ENCODE assay signal across 8 mouse cellular contexts in the genomic region with DNA sequence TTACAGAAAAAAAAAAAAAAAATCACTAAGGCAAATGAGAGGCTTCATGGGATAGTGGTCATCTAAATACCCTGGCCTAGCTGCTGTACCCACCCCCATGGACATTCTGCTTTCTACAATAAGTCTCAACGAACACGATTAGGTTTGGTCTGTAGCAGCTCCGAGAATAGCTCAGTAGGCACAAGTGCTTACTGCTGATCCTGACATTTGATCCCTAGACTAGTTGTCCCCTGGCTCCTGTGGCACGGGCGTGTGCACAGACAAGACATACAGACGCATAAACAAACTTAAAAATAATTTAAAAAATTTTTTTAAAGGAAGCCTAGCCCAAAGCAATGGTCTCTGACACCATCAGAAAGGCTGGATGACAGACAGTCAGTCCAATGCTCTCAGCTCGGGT. TPM values are rescaled to one million over a fixed set of nuclear protein-coding genes. Genes with fewer than 3 reads are reported as not detected.
A peak's percentile ranks its signal among the peaks of the same experiment; 100 is the strongest.
DNase-seq lines count a peak whose midpoint lies in the region; ATAC-seq and TF ChIP-seq lines count a peak whose summit lies in the region.

No protein-coding gene starts in this region.

- no peak for DNase-seq in heart, embryonic 10.5 days (ENCODE audit: low spot score)
- no peak for DNase-seq in heart, adult 8-10 months (ENCODE audit: low spot score)
- DNase-seq in forebrain, postnatal 0 days = peak; percentile 16
- no peak for DNase-seq in liver, postnatal 0 days
- no peak for DNase-seq in spleen, postnatal 4 days (ENCODE audit: low spot score in 2 of 2)
- no peak for DNase-seq in right cerebral cortex, postnatal 25 days
- DNase-seq in gastrocnemius, postnatal 25 days = no peak

- H3K4me1 ChIP-seq in heart, embryonic 10.5 days = peaks cover 14% of the 10 kb centered on the region
- H3K4me1 ChIP-seq in E14TG2a.4 (replicated peaks; ENCODE audit: low read depth, low read length) = peaks cover 7% of the 10 kb centered on the region
- H3K4me1 ChIP-seq in forebrain, postnatal 0 days (ENCODE audit: insufficient read depth) = peaks cover 4% of the 10 kb centered on the region; the same call in 1 of the 2 replicates
- H3K4me1 ChIP-seq in liver, postnatal 0 days (ENCODE audit: insufficient read depth) = peaks cover 3% of the 10 kb centered on the region; the same call in 1 of the 2 replicates

- no peak for TF ChIP-seq CTCF in E14TG2a.4 (conservative IDR thresholded peaks at IDR 0.05; ENCODE audit: low read length)
- TF ChIP-seq CTCF in forebrain, postnatal 0 days (IDR thresholded peaks at IDR 0.05; ENCODE audit: low read depth) = no peak
- no peak for TF ChIP-seq CTCF in liver, postnatal 0 days (IDR thresholded peaks at IDR 0.05; ENCODE audit: low read depth)

- no peak for TF ChIP-seq EP300 in liver, postnatal 0 days (IDR thresholded peaks at IDR 0.05; ENCODE audit: low read depth)

- H3K9me3 ChIP-seq in heart, embryonic 10.5 days = no peaks in the 10 kb centered on the region
- no peaks in the 10 kb centered on the region for H3K9me3 ChIP-seq in E14TG2a.4 (ENCODE audit: low read length)
- H3K9me3 ChIP-seq in forebrain, postnatal 0 days (ENCODE audit: low read length) = no peaks in the 10 kb centered on the region
- H3K9me3 ChIP-seq in liver, postnatal 0 days (ENCODE audit: low read length) = no peaks in the 10 kb centered on the region

- peak overlapping the region; percentile 95 for H3K4me3 ChIP-seq in heart, embryonic 10.5 days
- H3K4me3 ChIP-seq in E14TG2a.4 (replicated peaks; ENCODE audit: low read length) = peak overlapping the region; percentile 87
- H3K4me3 ChIP-seq in forebrain, postnatal 0 days (ENCODE audit: low read depth, low read length) = peak overlapping the region; percentile 87
- peak overlapping the region; percentile 80 for H3K4me3 ChIP-seq in liver, postnatal 0 days (ENCODE audit: low read depth, low read length)

- H3K27ac ChIP-seq in heart, embryonic 10.5 days = peak overlapping the region; percentile 96
- H3K27ac ChIP-seq in forebrain, postnatal 0 days (ENCODE audit: low read depth, low read length) = peak overlapping the region; percentile 78; the same call in 1 of the 2 replicates
- H3K27ac ChIP-seq in liver, postnatal 0 days (ENCODE audit: low read depth) = no peak overlapping the region

- 4% methylated on average over 7 of the region's 7 CpGs for WGBS in heart, embryonic 10.5 days
- 7% methylated on average over 7 of the region's 7 CpGs for WGBS in forebrain, postnatal 0 days
- 24% methylated on average over 7 of the region's 7 CpGs for WGBS in liver, postnatal 0 days (ENCODE audit: insufficient replicate concordance)

- H3K9ac ChIP-seq in forebrain, postnatal 0 days = peak overlapping the region; percentile 90
- peak overlapping the region; percentile 72 for H3K9ac ChIP-seq in liver, postnatal 0 days (replicated peaks)

- no peaks in the 10 kb centered on the region for H3K27me3 ChIP-seq in heart, embryonic 10.5 days (ENCODE audit: insufficient read depth, poor library complexity, severe bottlenecking)
- peaks cover 44% of the 10 kb centered on the region for H3K27me3 ChIP-seq in E14TG2a.4 (ENCODE audit: insufficient read depth, low read length)
- no peaks in the 10 kb centered on the region for H3K27me3 ChIP-seq in forebrain, postnatal 0 days (ENCODE audit: insufficient read depth, low read length)
- peaks cover 4% of the 10 kb centered on the region for H3K27me3 ChIP-seq in liver, postnatal 0 days (ENCODE audit: insufficient read depth, low read length)

- ATAC-seq in forebrain, postnatal 0 days = no peak
- no peak for ATAC-seq in liver, postnatal 0 days

- H3K36me3 ChIP-seq in heart, embryonic 10.5 days = peaks cover 16% of the 10 kb centered on the region
- H3K36me3 ChIP-seq in E14TG2a.4 (ENCODE audit: insufficient read depth, low read length) = no peaks in the 10 kb centered on the region
- H3K36me3 ChIP-seq in forebrain, postnatal 0 days (ENCODE audit: insufficient read depth) = 0 out of 2 replicates have a peak, but pooled peaks cover 5% of the 10 kb centered on the region
- H3K36me3 ChIP-seq in liver, postnatal 0 days (replicated peaks; ENCODE audit: insufficient read depth, low read length) = no peaks in the 10 kb centered on the region

- H3K4me2 ChIP-seq in forebrain, postnatal 0 days (ENCODE audit: low read depth) = peak overlapping the region; percentile 81
- peak overlapping the region; percentile 97 for H3K4me2 ChIP-seq in liver, postnatal 0 days (ENCODE audit: low read depth, low read length)

RNA-seq across cellular contexts. Expression of a gene that starts 0.6 kb away (rescaled TPM):
- 84.4 and 91.4 TPM in 2 replicates for polyA plus RNA-seq in heart, embryonic 10.5 days (2016; fragmentation: Nextera tagmentation; extraction: Ambion mirVana)
- 10 to 100 TPM; 48.4 to 60.5 (median 52.1) TPM for total RNA-seq in heart, adult 8-10 months (2022)
- total RNA-seq in forebrain, postnatal 0 days (2014; rRNA removed) = 108 and 115 TPM in 2 replicates
- 164 and 168 TPM in 2 replicates for polyA plus RNA-seq in forebrain, postnatal 0 days (2015; fragmentation: Nextera tagmentation; extraction: Ambion mirVana)
- 9.0 and 9.9 TPM in 2 replicates for polyA plus RNA-seq in liver, postnatal 0 days (2015; fragmentation: Nextera tagmentation; extraction: Ambion mirVana)
- total RNA-seq in gastrocnemius, postnatal 25 days (2021) = 10 to 100 TPM; 29.8 to 34.6 TPM
